Mouse (Mus musculus) gastrocnemius, adult 8-10 months (tissue): Measurements from ENCODE around the gene Foxp1. TPM values are rescaled to one million over a fixed set of nuclear protein-coding genes. Genes with fewer than 3 reads are reported as not detected.
A peak's percentile ranks its signal among the peaks of the same experiment; 100 is the strongest.

Source experiments
- DNase-seq, 2 experiments: peaks; one replicate each; pipeline ENCODE4 v3.0.0; 2022; ENCODE audit warnings: low spot score in 2 of 2
- total RNA-seq, 4 experiments: library from RNA; stranded (reverse); gene quantifications; 2 replicates each; pipeline ENCODE4 v1.2.4; 2022

Foxp1 gene
- total RNA-seq, 4 experiments from 2014 or later = 10.0 to 15.5 (median 13.9) TPM

DNA sequence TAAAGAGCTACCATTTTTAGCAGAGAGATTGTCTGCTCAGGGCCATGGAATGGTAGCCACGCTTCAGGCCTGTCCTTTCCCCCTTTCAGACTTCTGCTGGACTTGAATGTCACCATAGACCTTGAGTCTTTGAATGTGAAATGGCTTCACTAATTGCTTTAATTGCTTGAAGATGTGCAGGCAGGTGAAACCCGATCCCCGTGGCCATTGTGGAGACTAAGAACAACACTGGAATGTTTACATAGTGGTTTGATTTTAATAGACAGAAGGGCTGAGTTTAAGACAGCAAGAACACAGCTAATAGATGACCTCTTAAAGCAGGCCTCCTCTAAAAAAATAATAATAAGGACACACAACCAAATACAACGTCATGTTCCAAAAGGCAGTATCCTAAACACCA, 422.7 kb downstream of the Foxp1 start:
- DNase-seq = no peak

DNA sequence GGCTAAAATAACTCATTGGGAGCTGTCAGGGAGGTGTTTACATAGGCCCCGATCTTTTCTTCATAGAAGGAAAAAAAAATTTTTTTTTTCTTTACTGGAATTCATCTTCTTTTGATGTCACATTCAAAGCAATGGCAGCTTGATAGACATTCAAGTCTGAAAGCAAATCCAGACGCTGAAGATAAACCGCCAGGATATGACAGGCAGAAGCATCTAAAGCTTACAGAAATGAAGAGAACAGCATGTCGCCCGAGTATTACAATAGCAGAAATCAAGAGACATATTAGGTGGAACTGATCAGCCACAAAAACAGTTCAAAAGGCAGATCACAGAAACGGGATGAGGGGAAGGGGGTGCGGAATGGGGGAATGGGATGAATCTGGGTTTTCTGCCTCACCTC, 425.3 kb downstream of the Foxp1 start:
- no peak for DNase-seq

DNA sequence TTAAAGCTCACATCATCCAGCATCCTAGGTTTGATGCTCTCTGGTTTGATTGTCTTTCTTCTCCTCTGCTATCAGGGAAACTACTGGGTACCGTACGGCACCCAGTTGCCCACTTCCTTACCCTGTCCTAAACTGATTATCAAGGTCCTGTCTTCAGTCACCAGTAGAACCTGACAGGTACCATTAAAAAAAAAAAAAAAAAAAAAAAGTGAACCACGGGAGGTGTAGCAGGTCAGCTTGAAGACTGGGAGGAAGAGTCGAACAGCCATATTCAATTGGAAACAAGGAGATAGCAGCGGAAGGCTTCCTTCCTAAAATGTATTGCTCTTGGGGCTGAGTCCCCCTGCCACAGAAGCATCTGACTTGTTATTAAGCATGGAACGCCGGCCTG, 425.8 kb downstream of the Foxp1 start:
- DNase-seq = no peak

DNA sequence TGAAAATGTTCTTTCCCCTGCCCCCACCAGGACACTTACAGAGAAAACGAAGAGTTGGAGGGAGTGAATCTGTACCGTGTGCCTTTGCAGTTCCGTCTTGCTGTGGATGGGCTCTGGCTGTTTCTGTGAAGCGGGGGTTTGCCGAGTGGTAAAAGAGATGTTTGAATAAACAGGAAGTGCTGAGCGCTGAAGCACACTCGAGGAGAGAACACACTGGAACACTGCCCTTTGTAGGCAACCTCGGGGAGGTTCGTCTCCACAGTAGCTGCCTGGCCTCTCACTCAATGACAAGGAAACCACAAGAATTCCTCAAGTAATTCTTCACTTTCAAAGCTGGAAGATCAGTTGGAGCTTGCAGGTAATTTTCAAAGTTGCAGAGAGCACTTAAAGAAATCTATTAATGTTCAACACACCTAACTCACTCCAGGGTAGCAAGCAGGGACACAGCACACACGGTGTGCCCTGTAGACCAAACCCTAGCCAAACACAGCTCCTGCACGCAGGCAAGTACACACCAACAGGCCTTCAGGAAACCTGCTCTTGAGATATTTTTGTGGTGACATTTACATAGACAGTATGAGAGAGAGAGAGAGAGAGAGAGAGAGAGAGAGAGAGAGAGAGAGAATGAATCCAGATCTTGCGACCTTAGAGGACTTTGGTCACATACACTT, 426.3 kb downstream of the Foxp1 start:
- peak in 1 of 2 experiments; percentile 4 for DNase-seq

DNA sequence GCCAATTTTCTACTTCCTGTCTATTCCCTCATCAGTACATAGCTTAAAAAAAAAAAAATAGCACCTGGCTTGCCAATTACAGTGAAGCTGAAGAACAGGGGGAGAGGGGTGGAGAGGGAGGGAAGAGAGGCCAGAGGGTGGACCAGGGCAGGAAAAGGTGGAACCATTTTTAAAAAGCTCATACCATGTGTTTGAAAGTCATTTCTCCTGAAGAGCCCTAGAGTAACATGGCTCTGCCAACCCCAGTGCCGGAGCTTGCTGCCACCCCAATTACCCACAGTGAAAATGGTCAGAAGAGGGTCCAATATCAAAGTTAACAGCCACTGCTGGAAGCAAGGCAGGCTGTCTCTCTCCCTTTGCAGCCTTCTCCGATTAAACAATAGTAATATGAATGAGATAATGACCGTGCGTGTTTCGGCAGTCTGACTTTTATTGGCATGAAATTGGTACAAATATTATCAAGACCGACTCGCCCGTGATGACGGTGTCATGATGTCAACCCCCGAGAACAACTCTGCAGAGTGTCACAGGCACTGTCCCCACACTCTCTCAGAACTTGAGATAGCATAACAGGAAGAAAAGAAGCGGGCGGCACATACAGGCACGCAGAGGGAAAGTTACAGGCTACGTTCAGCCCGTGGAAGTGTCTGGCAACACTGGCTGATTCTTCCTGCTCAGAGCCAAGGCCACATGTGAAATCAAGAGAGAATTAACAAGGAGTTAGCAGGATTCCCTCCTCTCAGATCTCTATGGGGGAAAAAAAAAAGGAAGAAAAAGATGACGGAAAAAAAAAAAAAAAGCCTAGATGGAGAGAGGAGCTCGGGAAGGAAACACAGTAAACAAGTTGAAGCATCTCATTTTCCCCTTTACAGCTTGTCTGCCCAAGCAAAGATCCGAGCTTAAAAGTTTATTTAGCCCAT, 427.1 kb downstream of the Foxp1 start:
- no peak for DNase-seq

DNA sequence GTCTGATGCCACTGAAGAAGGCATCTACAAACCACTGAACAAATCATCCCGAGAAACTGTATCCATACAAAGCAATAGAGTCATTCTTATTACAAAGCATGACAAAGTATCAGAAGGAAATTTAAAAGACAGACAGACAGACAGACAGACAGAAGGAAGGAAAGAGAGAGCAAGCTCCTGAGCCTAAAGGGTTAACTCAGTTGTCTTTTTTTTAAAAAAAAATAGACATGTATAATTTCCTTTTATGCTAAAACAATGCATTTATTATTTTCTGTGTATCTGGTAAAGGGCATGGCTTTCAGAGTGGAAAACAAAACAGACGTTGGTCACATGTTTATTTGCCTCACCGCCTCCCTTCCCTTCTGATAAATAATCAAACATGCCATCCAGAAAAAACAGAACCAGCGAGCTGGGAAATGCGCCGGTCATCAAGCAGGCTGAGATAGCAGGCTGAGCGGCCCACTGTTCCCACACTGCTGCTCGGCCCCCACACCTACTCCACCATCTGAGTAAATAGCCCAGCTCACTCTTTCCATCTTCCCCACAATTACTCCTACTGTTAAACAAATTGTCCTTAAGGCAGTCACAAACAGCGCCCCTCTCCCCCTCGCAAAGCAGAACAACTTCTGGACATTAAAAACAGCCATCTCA, 428.1 kb downstream of the Foxp1 start:
- no peak for DNase-seq

DNA sequence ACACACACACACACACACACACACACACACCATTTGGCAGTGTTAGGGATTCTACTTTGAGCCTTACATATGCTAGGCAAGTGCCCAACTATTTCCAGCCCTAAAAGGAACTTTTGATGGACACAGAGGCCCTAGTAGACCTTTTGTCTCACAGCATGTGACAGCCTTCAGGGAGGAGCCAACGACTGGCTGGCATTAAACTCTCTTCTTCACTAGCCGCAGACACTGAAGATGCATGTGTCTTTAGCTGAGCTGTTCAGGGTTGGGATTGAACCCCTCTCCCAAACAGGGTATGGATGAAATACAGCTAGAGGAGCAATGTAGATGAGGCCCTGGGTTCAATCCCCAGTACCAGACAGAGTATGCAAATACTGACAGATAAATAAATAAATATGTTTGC, 428.7 kb downstream of the Foxp1 start:
- no peak for DNase-seq

DNA sequence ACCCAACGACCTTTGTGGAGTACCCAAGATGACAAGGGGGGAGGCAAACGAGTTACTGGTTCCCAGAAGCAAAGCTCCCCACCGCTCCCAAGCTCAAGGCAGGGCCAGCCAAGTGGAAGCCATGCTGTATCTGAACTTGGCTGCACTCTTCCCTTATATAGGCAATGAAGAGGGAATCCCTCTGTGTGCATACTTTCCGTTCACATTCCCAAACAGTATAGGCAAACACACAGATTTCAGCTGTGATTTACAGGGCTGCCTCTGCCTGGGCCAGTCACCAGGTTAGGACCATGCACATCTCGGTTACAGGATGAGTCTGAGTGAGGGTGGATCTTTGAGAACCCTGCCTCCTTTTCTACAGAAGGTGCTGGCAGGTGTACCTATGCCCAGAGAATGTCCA, 429.3 kb downstream of the Foxp1 start:
- DNase-seq = no peak

DNA sequence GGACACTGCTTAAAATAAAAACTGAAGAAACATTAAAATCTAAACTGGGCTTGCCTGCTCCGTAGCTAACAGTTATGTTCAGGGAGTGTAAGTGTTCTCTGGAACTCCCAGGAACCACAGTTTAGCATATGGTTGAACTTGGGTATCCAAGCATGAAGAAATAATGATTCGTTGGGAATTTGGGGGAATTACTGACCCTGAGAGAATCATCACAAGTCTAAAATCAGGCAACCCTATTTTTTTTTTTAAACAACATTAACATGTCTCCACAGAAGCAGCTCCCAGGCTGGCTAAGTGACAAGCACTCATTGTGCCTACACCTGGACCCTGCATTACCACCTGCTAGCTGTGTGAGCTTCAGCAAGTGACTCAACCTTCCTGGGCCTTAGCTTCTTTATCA, 430.7 kb downstream of the Foxp1 start:
- DNase-seq = no peak

DNA sequence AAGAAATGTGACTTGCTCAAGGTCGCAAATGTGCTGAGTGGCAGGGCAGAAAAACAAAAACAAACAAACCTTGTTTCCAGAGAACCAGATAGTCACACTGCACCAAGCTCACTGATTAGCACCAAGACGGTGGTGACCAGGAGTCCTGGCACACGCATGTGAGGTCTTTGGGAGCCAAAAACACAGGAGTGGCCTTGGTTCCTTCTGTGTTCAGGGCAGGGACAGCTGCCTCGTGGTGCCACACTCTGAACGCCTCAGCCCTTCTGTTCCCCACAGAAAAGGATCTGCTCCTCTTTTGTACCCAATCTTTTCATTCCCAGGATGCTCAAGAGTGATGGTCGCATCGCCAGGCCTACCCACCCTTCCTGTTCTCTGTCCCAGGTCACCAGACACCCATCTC, 434.9 kb downstream of the Foxp1 start:
- no peak for DNase-seq

DNA sequence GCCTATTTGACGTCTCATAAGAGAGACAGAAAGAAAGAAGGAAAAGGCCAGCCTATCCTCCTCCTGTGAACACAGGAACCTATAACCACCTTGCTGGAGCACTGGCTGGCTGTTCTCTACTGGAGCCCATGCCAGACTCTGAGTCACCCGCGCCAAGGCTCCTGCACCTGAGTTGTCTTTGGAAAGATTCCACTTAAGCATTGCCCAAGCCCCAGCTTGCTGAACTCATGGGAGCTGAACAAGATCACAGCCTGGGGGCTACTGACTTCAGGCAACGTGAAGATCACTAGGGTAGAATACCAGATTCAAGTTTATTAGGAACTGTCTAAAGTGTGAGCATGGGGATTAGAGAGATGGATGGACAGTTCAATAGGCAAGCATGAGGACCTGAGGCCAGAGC, 437.6 kb downstream of the Foxp1 start:
- DNase-seq = no peak

DNA sequence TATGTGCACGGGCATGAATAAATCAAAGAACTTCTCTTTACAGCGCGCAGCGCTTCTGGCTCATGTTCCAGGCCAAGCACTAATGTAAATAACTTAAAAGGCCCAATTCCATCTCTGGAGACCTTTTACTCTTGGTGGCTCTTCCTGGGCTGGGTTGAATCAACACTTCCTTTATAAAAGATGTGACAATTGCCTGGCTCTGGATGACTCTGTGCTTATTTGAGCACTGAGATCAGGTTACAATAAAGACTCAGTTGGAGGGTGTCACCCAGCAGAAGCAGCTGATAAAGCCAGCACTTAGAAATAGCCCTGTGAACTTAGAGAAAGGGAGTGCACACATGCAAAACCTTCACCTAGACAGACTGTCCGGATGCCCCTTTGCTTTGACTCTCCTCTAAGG, 441.3 kb downstream of the Foxp1 start:
- DNase-seq = no peak

DNA sequence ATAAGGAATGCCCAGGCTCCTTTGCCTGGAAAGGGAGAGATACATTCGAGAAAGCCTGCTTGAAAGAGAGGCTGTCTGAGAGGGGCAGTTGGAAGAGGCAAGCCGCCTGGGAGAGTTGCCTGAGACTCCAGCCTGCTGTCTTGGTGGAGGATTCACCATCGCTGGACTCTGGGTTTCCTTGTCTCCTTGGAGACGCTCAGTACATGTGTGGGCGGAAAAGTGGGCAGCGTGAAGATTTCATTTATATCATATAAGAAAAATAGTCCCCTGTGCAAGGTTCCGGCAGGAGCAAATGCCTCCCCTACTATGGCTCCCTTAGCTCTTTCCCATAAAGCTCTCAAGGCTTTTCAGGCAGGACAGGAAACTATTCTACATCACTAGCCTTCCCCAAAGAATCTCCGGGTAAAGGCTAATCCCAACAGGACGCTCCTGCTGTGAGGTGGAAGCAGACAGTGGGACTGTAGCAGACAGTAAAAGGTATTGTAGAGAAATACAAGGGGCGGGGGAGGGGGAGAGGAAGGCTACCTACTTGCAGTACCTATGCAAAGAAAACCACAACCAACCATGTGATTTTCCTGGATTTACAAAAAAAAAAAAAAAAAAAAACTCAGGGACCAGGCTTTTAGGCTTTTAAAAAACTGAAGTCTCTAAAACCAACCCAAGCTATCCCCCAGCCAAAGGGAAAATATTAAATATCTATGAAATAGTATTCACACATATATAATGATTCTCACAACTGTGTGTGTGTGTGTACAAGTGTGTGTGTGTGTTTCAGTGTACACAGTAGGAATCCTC, 443.3 kb downstream of the Foxp1 start:
- no peak for DNase-seq

DNA sequence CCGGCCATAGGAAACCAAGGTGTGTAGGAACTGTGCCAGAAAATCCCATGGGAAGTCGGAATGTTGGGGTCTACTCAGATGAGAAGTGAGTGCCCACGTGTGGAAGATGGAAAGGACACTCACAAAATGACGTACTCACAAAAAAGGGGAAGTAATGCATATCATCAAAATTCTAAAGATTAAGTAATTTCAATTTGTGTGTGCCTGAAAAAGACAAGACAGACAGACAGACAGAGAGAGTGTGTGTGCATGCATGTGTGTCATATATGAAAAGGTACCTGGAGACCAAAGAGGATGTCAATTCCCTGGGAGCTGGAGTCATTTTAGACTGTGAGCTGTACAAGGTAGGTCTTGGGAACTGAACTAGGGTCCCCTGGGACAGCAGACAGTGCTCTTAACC, 444.4 kb downstream of the Foxp1 start:
- DNase-seq = no peak

DNA sequence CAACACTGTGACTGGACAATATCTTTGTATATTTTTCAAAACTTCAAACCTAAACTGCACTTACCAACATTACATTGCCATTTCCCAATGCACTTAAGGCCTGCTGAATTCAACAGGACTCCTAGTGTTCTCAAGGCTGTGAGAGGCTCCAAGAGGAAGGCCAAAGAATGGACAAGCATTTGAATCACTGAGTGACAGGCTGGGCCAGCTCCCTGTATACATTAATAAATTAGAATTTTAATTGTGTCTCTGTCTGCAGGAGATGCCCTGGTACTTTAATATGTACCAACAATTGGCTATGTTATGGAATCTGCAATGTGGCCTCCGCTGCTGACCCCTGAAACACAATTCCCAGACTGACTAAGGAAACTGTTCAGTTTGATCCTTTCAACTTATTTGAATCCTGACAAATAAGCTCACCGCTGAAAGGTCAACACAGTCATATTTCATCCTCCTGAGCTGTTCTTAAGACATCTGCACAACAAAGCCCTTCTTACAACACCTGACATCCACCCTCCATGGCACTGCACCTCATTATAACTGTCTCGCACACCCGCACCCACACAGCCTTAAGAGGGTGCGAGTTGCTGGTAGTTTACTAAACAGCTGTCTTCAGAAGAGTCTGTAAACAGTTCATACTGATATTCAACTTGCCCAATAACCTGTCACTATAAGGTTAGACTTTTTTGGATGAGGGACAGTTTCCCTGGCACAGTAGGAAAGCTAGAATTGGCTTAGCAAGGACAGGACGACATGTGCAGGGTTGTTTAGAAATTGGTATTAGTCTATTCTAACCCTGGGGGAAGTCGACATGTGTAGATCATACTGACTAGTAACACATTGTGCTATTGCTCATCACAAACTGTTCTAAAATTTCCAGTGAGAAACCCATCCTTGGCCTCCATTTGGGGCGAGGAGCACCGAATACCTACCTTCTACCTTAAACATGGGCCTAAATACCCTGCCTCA, 448.9 kb downstream of the Foxp1 start:
- no peak for DNase-seq

DNA sequence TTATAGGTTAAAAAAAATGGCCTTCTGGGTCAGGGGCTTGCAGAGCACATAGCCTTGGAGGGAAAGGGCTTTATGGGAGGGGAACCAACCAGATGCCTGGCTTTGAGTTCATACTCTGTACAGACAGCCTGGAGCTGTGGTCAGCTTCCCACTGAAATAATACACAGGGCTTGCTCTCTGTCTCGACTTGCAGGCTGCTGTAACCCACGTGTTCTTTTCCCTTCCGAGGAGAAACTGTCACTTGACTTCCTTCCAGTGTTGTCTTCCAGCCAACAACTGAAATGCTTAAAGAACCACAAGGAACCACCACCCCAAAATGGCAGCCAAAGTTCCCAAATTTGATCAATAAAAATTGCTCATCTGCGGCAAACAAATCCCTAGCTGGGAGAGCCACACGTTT, 451.8 kb downstream of the Foxp1 start:
- DNase-seq = no peak

DNA sequence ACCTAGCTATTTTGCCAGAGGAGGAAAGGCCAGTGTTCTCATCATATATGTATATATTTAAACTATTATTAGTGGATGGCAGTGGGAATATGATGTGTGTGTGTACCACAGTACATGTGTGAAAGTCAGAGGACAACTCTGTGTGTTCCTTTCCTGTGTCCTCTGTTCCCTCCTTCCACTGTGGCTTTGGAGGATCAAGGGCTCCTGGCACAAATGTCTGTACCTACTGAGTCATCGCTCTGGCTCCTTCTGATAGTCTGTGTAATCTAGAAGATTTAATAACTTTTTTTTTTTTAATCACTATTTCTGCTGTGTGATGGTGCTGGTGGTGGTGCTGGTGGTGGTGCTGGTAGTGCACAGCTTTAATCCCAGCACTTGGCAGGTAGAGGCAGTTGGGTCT, 452.8 kb downstream of the Foxp1 start:
- no peak for DNase-seq

DNA sequence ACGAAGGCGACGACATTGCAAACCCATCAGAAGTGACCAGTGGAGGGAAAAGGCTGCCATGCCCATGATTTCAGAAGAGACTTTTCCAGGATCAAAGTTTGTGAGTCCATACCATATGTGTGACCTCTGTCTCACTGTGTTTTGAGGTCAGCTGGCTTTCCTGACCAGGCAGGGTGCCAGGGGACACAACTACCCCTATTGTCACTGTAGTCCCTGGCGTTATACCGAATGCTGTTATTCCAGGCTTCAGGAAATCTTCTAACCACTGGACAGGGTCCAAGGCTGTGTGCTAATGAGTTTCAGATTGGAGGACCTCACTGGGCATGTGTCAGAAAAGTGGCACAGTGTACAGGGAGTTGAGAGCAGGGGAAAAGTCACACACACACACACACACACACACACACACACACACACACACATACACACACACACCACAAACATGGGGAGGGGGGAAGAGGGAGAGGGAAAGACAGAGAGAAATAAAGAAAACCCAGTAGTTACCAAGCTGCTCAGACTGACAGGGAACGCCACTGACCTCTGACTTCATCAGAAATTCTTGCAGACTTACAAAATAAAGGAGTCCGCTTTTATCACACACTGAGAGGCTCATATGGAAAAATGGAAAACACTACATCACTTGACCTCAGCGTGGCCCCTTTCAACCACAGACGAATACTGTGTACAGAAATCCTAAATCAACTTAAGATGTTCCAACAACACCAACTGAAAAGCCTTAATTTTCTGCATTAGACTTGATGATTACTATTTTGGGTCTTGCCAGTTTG, 456.8 kb downstream of the Foxp1 start:
- peak in 1 of 2 experiments; percentile 14 for DNase-seq

DNA sequence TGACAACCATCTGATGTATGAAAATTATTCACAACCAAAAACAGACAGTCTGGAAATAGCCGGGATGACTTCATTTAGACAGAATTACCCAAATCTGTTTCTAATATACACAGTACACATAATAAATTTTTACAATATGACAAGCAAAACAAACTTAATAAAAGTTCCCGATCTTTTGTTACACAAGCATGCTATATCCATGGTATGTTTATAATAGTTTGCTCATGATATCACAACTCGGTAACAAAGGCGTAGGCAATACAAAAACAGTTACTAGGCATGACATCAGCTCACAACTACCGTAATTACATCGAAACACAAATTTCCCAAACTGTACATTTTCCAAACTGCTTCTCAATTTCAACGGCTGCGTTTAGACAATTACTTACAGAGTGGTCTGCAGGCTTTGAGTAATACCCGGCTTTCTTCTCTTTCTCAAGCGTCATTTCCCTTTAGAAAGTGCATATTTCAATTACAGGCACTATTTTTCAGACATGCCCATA, 458.5 kb downstream of the Foxp1 start:
- DNase-seq = no peak
